Mouse (Mus musculus) stomach, postnatal 0 days (tissue): ENCODE measurements around the gene Nr2e1.

ENCODE experiments used
- CTCF ChIP-seq: IDR thresholded peaks from 2 replicates; pipeline ENCODE4 v1.5.1; 2016; ENCODE audit warnings: antibody characterized with exemption, low read depth, mild to moderate bottlenecking, moderate library complexity
- EP300 ChIP-seq: optimal IDR thresholded peaks from 2 replicates; pipeline ENCODE3; 2016; ENCODE audit warnings: antibody characterized with exemption

DNA sequence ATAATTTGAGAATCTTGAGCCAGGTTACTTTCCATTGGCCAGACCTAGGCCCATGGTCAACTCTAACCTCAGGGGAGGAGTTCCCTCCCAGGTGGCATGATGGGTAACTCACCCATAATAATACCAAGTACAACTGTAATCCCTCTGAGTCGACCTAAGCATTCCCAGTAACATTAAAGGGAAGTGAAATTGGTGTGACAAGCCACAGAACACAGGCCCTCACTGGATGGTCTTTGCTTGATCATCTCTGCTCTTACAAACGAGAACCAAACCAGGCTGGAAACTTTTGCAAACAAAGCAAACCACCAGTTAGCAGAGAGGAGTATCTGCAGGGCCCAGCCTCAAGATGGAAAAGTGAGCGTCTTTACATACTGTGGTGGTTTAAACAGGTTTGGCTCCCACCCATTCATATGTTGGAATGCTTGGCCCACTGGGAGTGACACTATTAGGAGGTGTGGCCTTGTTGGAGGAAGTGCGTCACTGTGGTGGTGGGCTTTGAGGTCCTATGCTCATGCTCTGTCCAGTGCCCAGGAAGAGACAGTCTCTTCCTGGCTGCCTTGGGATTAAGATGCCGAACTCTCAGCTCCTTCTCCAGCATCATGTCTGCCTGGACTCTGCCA lies 23.7 kb downstream of the Nr2e1 start:
- TF ChIP-seq CTCF (no peak), EP300 (no peak)
